Mouse (Mus musculus): ENCODE measurements around the gene Slc9b2. TPM values are rescaled to one million over a fixed set of nuclear protein-coding genes. Genes with fewer than 3 reads are reported as not detected.
A peak's percentile ranks its signal among the peaks of the same experiment; 100 is the strongest.

The Slc9b2 gene
- polyA plus RNA-seq, 2 experiments: 3.5 to 3.8 TPM

- Histone ChIP-seq H3K4me3 (replicated peaks; ENCODE audit: low read length) (no peak overlapping the region), H3K4me2 (replicated peaks; ENCODE audit: low read depth, low read length, severe bottlenecking) (no peak overlapping the region), H3K4me1 (ENCODE audit: control insufficient read depth, insufficient read depth, low read length) (no peaks in the 10 kb centered on the region), H3K9ac (ENCODE audit: low read depth, low read length, severe bottlenecking) (no peak overlapping the region), H3K27ac (replicated peaks; ENCODE audit: low read depth, low read length) (no peak overlapping the region), H3K9me3 (ENCODE audit: control insufficient read depth, low read length) (no peaks in the 10 kb centered on the region), H3K36me3 (ENCODE audit: control insufficient read depth, insufficient read depth, low read length) (no peaks in the 10 kb centered on the region), H3K27me3 (ENCODE audit: control insufficient read depth, insufficient read depth, low read length) (no peaks in the 10 kb centered on the region)
- ATAC-seq (ENCODE audit: low FRiP score, low read depth) (no peak), DNase-seq (ENCODE audit: low spot score) (no peak)
- 86% methylated on average over 11 of the region's 11 CpGs for WGBS
- no peak for TF ChIP-seq POLR2A (IDR thresholded peaks at IDR 0.05; ENCODE audit: borderline replicate concordance, extremely low read depth, insufficient read depth, insufficient read length)
Measured at GRCm38 (mm10) chr3:135285256-135285655, 22.2 kb upstream of the Slc9b2 start.

- H3K4me2 ChIP-seq (replicated peaks; ENCODE audit: low read depth, low read length, severe bottlenecking): no peak overlapping the region
- H3K4me3 ChIP-seq (replicated peaks; ENCODE audit: low read length): no peak overlapping the region
- H3K9ac ChIP-seq (ENCODE audit: low read depth, low read length, severe bottlenecking): no peak overlapping the region
- H3K27ac ChIP-seq (replicated peaks; ENCODE audit: low read depth, low read length): no peak overlapping the region
- no peaks in the 10 kb centered on the region for H3K36me3 ChIP-seq (ENCODE audit: control insufficient read depth, insufficient read depth, low read length)
- no peaks in the 10 kb centered on the region for H3K9me3 ChIP-seq (ENCODE audit: control insufficient read depth, low read length)
- H3K4me1 ChIP-seq (ENCODE audit: control insufficient read depth, insufficient read depth, low read length): no peaks in the 10 kb centered on the region
- WGBS: 78% methylated on average over 3 of the region's 3 CpGs
- no peak for ATAC-seq (ENCODE audit: low FRiP score, low read depth)
- DNase-seq (ENCODE audit: low spot score): no peak
- no peaks in the 10 kb centered on the region for H3K27me3 ChIP-seq (ENCODE audit: control insufficient read depth, insufficient read depth, low read length)
- no peak for TF ChIP-seq POLR2A (IDR thresholded peaks at IDR 0.05; ENCODE audit: borderline replicate concordance, extremely low read depth, insufficient read depth, insufficient read length)
Measured at GRCm38 (mm10) chr3:135285807-135286206, 21.7 kb upstream of the Slc9b2 start.

DNA sequence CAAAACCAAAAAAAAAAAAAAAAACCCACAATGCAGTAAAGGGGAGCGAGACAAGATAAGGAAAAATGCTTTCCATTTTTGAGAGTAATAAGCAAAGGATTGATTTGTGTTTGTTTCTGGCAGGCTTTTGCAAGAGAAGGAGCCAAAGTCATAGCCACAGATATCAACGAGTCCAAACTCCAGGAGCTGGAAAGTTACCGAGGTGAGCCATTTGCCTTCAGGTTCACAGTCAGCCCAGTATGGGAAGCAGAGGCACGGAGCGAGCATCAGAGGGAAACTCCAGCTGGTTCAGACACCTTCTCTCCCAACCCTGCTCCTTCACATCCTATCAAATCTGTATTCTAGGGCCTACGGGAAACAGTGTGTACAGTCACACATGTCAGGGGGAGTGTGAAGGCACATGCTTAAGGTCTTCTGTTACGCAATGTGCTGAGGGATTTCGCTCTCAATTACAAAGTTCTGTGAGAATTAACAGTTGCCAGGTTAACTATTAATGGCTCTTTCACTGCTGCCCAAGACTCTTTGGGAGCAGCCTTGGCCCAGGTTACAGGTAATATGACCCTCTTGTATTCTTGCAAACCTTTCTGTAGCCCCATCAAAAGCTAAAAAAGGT, 19.3 kb upstream of the Slc9b2 start:
- no peak for ATAC-seq (ENCODE audit: low FRiP score, low read depth)
- H3K36me3 ChIP-seq (ENCODE audit: control insufficient read depth, insufficient read depth, low read length): no peaks in the 10 kb centered on the region

DNA sequence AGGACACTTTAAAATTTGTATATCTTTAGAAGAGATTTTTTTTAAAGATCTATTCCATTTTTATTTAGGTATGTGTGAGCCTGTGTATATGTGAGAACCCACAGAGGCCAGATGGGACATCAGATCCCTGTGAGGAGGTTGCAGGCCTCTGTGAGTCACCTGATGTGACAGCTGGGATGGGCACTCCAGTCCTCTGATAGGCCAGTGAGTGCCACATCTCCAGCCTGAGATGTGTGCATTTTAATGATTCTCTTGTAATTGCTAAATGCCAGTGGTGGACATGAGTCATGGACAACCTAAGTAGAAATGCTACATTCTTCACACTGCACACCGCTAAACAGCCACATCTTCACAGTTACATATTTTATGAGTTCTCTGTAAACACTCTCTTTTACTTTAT, 18.4 kb upstream of the Slc9b2 start:
- H3K9me3 ChIP-seq (ENCODE audit: control insufficient read depth, low read length): no peaks in the 10 kb centered on the region
- no peaks in the 10 kb centered on the region for H3K27me3 ChIP-seq (ENCODE audit: control insufficient read depth, insufficient read depth, low read length)
- no peak overlapping the region for H3K4me2 ChIP-seq (replicated peaks; ENCODE audit: low read depth, low read length, severe bottlenecking)
- no peak for ATAC-seq (ENCODE audit: low FRiP score, low read depth)
- 83% methylated on average over 1 of the region's 1 CpGs for WGBS
- H3K36me3 ChIP-seq (ENCODE audit: control insufficient read depth, insufficient read depth, low read length): no peaks in the 10 kb centered on the region
- no peaks in the 10 kb centered on the region for H3K4me1 ChIP-seq (ENCODE audit: control insufficient read depth, insufficient read depth, low read length)
- H3K4me3 ChIP-seq (replicated peaks; ENCODE audit: low read length): no peak overlapping the region
- H3K9ac ChIP-seq (ENCODE audit: low read depth, low read length, severe bottlenecking): no peak overlapping the region
- TF ChIP-seq POLR2A (IDR thresholded peaks at IDR 0.05; ENCODE audit: borderline replicate concordance, extremely low read depth, insufficient read depth, insufficient read length): no peak
- H3K27ac ChIP-seq (replicated peaks; ENCODE audit: low read depth, low read length): no peak overlapping the region
- no peak for DNase-seq (ENCODE audit: low spot score)

More for the DNA sequence above, 19.3 kb upstream of the Slc9b2 start:
- 71% methylated on average over 8 of the region's 8 CpGs for WGBS
- Histone ChIP-seq H3K4me3 (replicated peaks; ENCODE audit: low read length) (no peak overlapping the region), H3K4me2 (replicated peaks; ENCODE audit: low read depth, low read length, severe bottlenecking) (no peak overlapping the region), H3K9me3 (ENCODE audit: control insufficient read depth, low read length) (no peaks in the 10 kb centered on the region), H3K9ac (ENCODE audit: low read depth, low read length, severe bottlenecking) (no peak overlapping the region), H3K27ac (replicated peaks; ENCODE audit: low read depth, low read length) (no peak overlapping the region), H3K4me1 (ENCODE audit: control insufficient read depth, insufficient read depth, low read length) (no peaks in the 10 kb centered on the region), H3K27me3 (ENCODE audit: control insufficient read depth, insufficient read depth, low read length) (no peaks in the 10 kb centered on the region)
- TF ChIP-seq POLR2A (IDR thresholded peaks at IDR 0.05; ENCODE audit: borderline replicate concordance, extremely low read depth, insufficient read depth, insufficient read length): no peak
- no peak for DNase-seq (ENCODE audit: low spot score)

GRCm38 (mm10) chr3:135290249-135290894, 17.1 kb upstream of the Slc9b2 start:
- TF ChIP-seq POLR2A (IDR thresholded peaks at IDR 0.05; ENCODE audit: borderline replicate concordance, extremely low read depth, insufficient read depth, insufficient read length): no peak
- no peaks in the 10 kb centered on the region for H3K27me3 ChIP-seq (ENCODE audit: control insufficient read depth, insufficient read depth, low read length)
- WGBS: 100% methylated on average over 7 of the region's 7 CpGs
- H3K4me2 ChIP-seq (replicated peaks; ENCODE audit: low read depth, low read length, severe bottlenecking): no peak overlapping the region
- no peak overlapping the region for H3K27ac ChIP-seq (replicated peaks; ENCODE audit: low read depth, low read length)
- no peak overlapping the region for H3K4me3 ChIP-seq (replicated peaks; ENCODE audit: low read length)
- H3K9me3 ChIP-seq (ENCODE audit: control insufficient read depth, low read length): no peaks in the 10 kb centered on the region
- no peaks in the 10 kb centered on the region for H3K36me3 ChIP-seq (ENCODE audit: control insufficient read depth, insufficient read depth, low read length)
- peak; percentile 62 for DNase-seq (ENCODE audit: low spot score)
- H3K9ac ChIP-seq (ENCODE audit: low read depth, low read length, severe bottlenecking): no peak overlapping the region
- no peaks in the 10 kb centered on the region for H3K4me1 ChIP-seq (ENCODE audit: control insufficient read depth, insufficient read depth, low read length)
- peak; percentile 63 for ATAC-seq (ENCODE audit: low FRiP score, low read depth)
